Mouse (Mus musculus) heart, embryonic 12.5 days (tissue): ENCODE measurements around the gene Tmem220. TPM values are rescaled to one million over a fixed set of nuclear protein-coding genes. Genes with fewer than 3 reads are reported as not detected.

Source experiments
- ATAC-seq: fragments of 200-750 bp; cut with Nextera tagmentation; 2 replicates; pipeline ENCODE4 v1.8.0; 2017; ENCODE audit warnings: moderate TSS enrichment, moderate library complexity; ENCODE audit not compliant: insufficient number of reproducible peaks, low FRiP score
- H3K27ac ChIP-seq: fragments of 300-500 bp; sonication (generic); 2 replicates; pipeline ENCODE4 v1.5.1; 2016; ENCODE audit warnings: mild to moderate bottlenecking, moderate library complexity; ENCODE audit not compliant: poor library complexity, severe bottlenecking
- H3K27me3 ChIP-seq: fragments of 300-500 bp; sonication (generic); replicated peaks from 2 replicates; pipeline ENCODE4 v1.6.1; 2016; ENCODE audit warnings: mild to moderate bottlenecking, moderate library complexity
- H3K36me3 ChIP-seq: fragments of 300-500 bp; sonication (generic); 2 replicates; pipeline ENCODE4 v1.6.1; 2016; ENCODE audit warnings: mild to moderate bottlenecking, moderate library complexity
- H3K4me1 ChIP-seq: fragments of 300-500 bp; sonication (generic); replicated peaks from 2 replicates; pipeline ENCODE4 v1.6.1; 2016; ENCODE audit warnings: mild to moderate bottlenecking
- H3K4me2 ChIP-seq: fragments of 300-500 bp; sonication (generic); 2 replicates; pipeline ENCODE4 v1.6.1; 2016; ENCODE audit warnings: mild to moderate bottlenecking, moderate library complexity
- H3K4me3 ChIP-seq: fragments of 300-500 bp; sonication (generic); 2 replicates; pipeline ENCODE4 v1.5.1; 2016; ENCODE audit warnings: mild to moderate bottlenecking
- H3K9ac ChIP-seq: fragments of 300-500 bp; sonication (generic); 2 replicates; pipeline ENCODE4 v1.6.1; 2016; ENCODE audit warnings: mild to moderate bottlenecking, moderate library complexity
- H3K9me3 ChIP-seq: fragments of 300-500 bp; sonication (generic); replicated peaks from 2 replicates; pipeline ENCODE4 v1.6.1; 2016; ENCODE audit warnings: mild to moderate bottlenecking, moderate library complexity
- WGBS: fragments of 180-500 bp; shearing (Covaris S2); methylation state at CpG from one replicate; pipeline ENCODE4 v1.1.7; 2016; 5-methylcytosine and 5-hydroxymethylcytosine counted together
- polyA plus RNA-seq: library from polyadenylated mRNA; unstranded; fragments of >200 nt; fragmentation: Nextera tagmentation; extraction: Ambion mirVana; gene quantifications from 2 replicates; pipeline ENCODE4 v1.2.1, GENCODE M21; 2016

The Tmem220 gene
- polyA plus RNA-seq, 1 experiment from 2014 or later = 1.3 TPM

- 67% methylated on average over 4 of the region's 4 CpGs for WGBS
- ATAC-seq = no peak
Observed at GRCm38 (mm10) chr11:66996446-66996845, 28.5 kb upstream of the Tmem220 start.

DNA sequence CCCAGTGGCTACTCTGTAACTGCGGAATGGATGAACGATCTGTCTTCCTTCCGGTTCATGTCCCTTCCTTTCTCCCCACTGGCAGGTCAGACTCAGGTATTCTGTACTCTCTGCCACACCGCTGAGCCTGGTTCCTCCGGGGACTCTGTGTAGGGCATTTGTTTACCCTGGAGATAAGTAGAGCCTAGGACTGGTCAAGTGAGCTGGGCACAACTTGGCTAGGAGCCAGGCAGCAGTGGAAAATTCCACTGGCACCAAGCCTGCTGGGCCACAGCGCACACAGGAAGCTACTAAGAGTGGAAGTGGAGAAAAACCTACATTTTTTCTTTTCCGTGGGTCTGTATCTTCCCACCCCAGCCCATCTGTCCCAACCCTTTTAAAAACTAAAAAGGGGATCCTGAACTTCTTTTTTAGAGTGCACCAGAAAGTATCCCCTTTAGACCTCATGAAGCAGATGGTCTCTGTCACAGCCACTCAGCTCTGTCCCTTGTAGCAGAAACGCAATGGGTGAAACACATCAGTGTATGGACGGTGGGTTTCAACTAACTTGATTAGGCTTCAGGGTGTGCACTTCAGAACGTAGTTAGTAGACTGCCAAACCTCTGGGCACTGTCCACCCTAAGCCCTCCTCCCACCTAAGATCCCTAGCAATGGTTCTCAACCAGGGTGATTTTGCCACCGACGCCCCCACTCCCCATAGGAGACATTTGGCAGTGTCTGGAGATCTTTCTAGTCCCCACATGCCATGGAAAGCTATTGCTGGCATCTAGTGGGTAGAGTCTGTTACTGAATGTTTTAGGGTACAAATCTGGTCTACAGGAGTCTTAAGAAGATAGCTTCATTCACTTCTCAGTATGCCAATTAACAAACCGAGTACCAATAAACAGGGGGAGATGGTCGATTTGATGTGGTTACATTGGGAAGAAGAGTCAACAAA lies 26.2 kb upstream of the Tmem220 start:
- H3K9ac ChIP-seq = no peak overlapping the region
- peak; percentile 55; the same call in 1 of the 2 replicates for ATAC-seq
- peaks cover 4% of the 10 kb centered on the region; the same call in 1 of the 2 replicates for H3K27me3 ChIP-seq
- H3K4me3 ChIP-seq = no peak overlapping the region
- WGBS = 54% methylated on average over 14 of the region's 14 CpGs
- no peak overlapping the region for H3K27ac ChIP-seq
- H3K36me3 ChIP-seq = no peaks in the 10 kb centered on the region
- H3K4me1 ChIP-seq = peaks cover 9% of the 10 kb centered on the region
- no peak overlapping the region for H3K4me2 ChIP-seq
- H3K9me3 ChIP-seq = no peaks in the 10 kb centered on the region

More at GRCm38 (mm10) chr11:66996446-66996845, 28.5 kb upstream of the Tmem220 start:
- Histone ChIP-seq H3K27me3 (peaks cover 4% of the 10 kb centered on the region; the same call in 1 of the 2 replicates), H3K4me2 (no peak overlapping the region), H3K9me3 (no peaks in the 10 kb centered on the region), H3K4me1 (peaks cover 9% of the 10 kb centered on the region), H3K36me3 (no peaks in the 10 kb centered on the region), H3K4me3 (no peak overlapping the region), H3K9ac (no peak overlapping the region), H3K27ac (no peak overlapping the region)

- no peak overlapping the region for H3K4me3 ChIP-seq
- H3K27ac ChIP-seq = no peak overlapping the region
- no peak overlapping the region for H3K4me2 ChIP-seq
- 81% methylated on average over 4 of the region's 4 CpGs for WGBS
- H3K9me3 ChIP-seq = no peaks in the 10 kb centered on the region
- peaks cover 9% of the 10 kb centered on the region for H3K4me1 ChIP-seq
- ATAC-seq = no peak
- no peaks in the 10 kb centered on the region for H3K36me3 ChIP-seq
- no peak overlapping the region for H3K9ac ChIP-seq
- H3K27me3 ChIP-seq = no peaks in the 10 kb centered on the region; the same call in 1 of the 2 replicates
Observed at GRCm38 (mm10) chr11:67000671-67001070, 24.3 kb upstream of the Tmem220 start.

DNA sequence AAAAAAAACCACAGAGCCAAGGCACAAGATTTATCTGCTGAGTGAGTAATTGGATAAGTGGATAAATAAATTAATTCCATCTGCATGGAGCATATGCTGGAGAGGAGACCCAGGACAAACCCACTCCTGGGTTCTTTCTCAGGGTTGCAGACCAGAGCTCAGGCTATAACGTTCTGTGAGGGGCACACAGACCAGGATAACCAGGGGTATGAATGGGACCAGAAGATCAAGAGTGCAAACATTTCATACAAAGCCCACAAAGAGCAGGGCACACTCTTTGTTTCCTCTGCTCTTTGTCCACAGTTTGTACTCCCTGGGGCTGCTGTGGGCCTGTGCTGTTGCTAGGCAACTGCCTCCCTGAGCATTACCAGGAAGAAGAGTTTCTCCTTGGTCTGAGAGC lies 23.2 kb upstream of the Tmem220 start:
- 69% methylated on average over 1 of the region's 1 CpGs for WGBS
- Histone ChIP-seq H3K9ac (no peak overlapping the region), H3K27ac (no peak overlapping the region), H3K4me2 (no peak overlapping the region), H3K4me3 (no peak overlapping the region), H3K4me1 (peaks cover 9% of the 10 kb centered on the region), H3K36me3 (no peaks in the 10 kb centered on the region), H3K9me3 (no peaks in the 10 kb centered on the region), H3K27me3 (no peaks in the 10 kb centered on the region; the same call in 1 of the 2 replicates)
- ATAC-seq = no peak

- H3K27ac ChIP-seq = no peak overlapping the region
- no peak overlapping the region for H3K4me3 ChIP-seq
- no peaks in the 10 kb centered on the region for H3K36me3 ChIP-seq
- ATAC-seq = no peak
- H3K27me3 ChIP-seq = no peaks in the 10 kb centered on the region
- WGBS = 32% methylated on average over 2 of the region's 2 CpGs
- H3K4me2 ChIP-seq = no peak overlapping the region
- H3K9ac ChIP-seq = no peak overlapping the region
- peaks cover 9% of the 10 kb centered on the region for H3K4me1 ChIP-seq
- H3K9me3 ChIP-seq = no peaks in the 10 kb centered on the region
Observed at GRCm38 (mm10) chr11:67002911-67003310, 22.0 kb upstream of the Tmem220 start.

DNA sequence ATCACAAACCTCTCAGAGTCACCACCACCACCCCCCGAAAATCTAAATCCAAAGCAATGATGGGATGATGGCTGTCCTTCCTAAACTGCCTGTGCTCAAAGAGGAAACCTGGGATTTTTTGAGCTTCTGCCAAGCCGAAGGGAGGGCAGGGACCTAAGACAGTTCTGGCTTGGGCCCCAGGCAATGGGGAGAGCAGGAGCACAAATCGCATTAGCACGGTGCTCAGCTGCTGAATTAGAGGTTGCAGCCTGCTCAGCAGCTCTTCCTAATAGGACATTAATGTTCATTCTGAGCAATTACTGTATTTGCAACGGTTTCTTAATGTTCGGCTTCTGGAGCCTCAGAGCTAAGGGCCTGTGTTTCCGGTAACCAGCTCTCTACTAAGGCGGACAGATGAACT lies 17.0 kb upstream of the Tmem220 start:
- ATAC-seq = no peak
- H3K4me1 ChIP-seq = peaks cover 11% of the 10 kb centered on the region
- H3K4me2 ChIP-seq = no peak overlapping the region
- no peak overlapping the region for H3K9ac ChIP-seq
- H3K4me3 ChIP-seq = no peak overlapping the region
- H3K27ac ChIP-seq = no peak overlapping the region
- no peaks in the 10 kb centered on the region for H3K36me3 ChIP-seq
- H3K9me3 ChIP-seq = no peaks in the 10 kb centered on the region
- WGBS = 85% methylated on average over 8 of the region's 8 CpGs
- no peaks in the 10 kb centered on the region for H3K27me3 ChIP-seq

DNA sequence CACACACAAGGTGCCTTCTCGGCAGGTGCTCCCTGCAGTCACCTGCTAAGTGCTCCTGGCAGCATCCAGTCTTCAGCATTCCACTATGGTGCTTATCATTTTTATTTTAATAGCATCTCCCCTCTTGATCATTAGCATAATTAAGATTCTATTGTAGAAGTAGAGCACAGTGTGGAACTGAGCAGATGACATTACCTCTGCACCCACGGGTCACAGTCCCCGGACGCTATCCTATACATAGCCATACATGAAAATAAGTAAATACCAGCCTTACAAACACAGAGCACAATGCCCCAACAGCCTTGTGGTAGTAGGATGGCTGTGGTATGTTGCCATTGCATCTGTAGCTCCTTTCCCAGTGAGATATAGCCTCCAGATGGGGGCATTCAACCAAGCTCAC lies 16.4 kb upstream of the Tmem220 start:
- WGBS = 96% methylated on average over 4 of the region's 4 CpGs
- no peaks in the 10 kb centered on the region for H3K36me3 ChIP-seq

GRCm38 (mm10) chr11:67010430-67010829 lies 14.5 kb upstream of the Tmem220 start:
- Histone ChIP-seq H3K36me3 (no peaks in the 10 kb centered on the region), H3K4me3 (no peak overlapping the region), H3K27me3 (no peaks in the 10 kb centered on the region), H3K9ac (no peak overlapping the region), H3K4me2 (0 out of 2 replicates have a peak overlapping the region, but pooled peaks have one; percentile 14), H3K4me1 (peaks cover 11% of the 10 kb centered on the region), H3K27ac (no peak overlapping the region), H3K9me3 (no peaks in the 10 kb centered on the region)
- WGBS = 8% methylated on average over 8 of the region's 8 CpGs
- no peak for ATAC-seq

More for the DNA sequence above, 16.4 kb upstream of the Tmem220 start:
- peaks cover 11% of the 10 kb centered on the region for H3K4me1 ChIP-seq
- H3K4me2 ChIP-seq = no peak overlapping the region
- H3K9me3 ChIP-seq = no peaks in the 10 kb centered on the region
- H3K9ac ChIP-seq = no peak overlapping the region
- H3K27ac ChIP-seq = no peak overlapping the region
- H3K27me3 ChIP-seq = no peaks in the 10 kb centered on the region
- H3K4me3 ChIP-seq = no peak overlapping the region
- ATAC-seq = no peak

DNA sequence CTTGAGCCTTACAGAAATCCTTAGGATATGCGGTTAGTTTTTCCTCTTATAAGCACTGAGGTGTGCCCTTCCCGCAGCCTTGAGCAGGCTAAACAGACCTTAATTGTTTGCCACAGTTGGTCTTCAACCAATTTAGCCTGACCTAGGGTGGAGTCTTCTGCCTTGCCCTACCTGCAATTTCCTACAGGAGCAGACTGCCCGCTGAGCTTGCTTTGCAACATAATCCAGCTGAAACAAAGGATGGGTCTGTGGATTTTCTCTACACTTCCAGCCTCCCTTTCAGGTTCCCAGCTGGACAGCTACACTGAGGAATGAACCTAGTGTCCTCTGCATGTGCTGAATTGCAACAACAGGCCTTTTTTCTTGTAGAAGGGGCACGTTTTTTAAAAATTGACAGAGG lies 13.3 kb upstream of the Tmem220 start:
- peaks cover 11% of the 10 kb centered on the region for H3K4me1 ChIP-seq
- no peaks in the 10 kb centered on the region for H3K9me3 ChIP-seq
- H3K4me2 ChIP-seq = no peak overlapping the region
- no peak overlapping the region for H3K4me3 ChIP-seq
- WGBS = 56% methylated on average over 4 of the region's 4 CpGs
- no peaks in the 10 kb centered on the region for H3K36me3 ChIP-seq
- no peaks in the 10 kb centered on the region for H3K27me3 ChIP-seq
- no peak overlapping the region for H3K27ac ChIP-seq
- H3K9ac ChIP-seq = no peak overlapping the region
- ATAC-seq = no peak

GRCm38 (mm10) chr11:67017801-67018591 lies 7.0 kb upstream of the Tmem220 start:
- Histone ChIP-seq H3K27me3 (peaks cover 14% of the 10 kb centered on the region), H3K27ac (no peak overlapping the region), H3K4me3 (no peak overlapping the region), H3K9ac (no peak overlapping the region; the same call in 1 of the 2 replicates), H3K36me3 (no peaks in the 10 kb centered on the region), H3K4me2 (peak overlapping the region; percentile 41), H3K9me3 (no peaks in the 10 kb centered on the region), H3K4me1 (peaks cover 9% of the 10 kb centered on the region; the same call in 1 of the 2 replicates)
- 9% methylated on average over 12 of the region's 12 CpGs for WGBS
- no peak for ATAC-seq
